Mouse (Mus musculus): Measurements from ENCODE around the gene Nos3.

- TF ChIP-seq CTCF (IDR thresholded peaks at IDR 0.05; ENCODE audit: borderline replicate concordance, extremely low read depth, insufficient read depth, insufficient read length) (peak; percentile 71), POLR2A (IDR thresholded peaks at IDR 0.05; ENCODE audit: borderline replicate concordance, extremely low read depth, insufficient read depth, insufficient read length, poor library complexity, severe bottlenecking) (no peak)
Measured at GRCm38 (mm10) chr5:24416222-24416736, 51.7 kb downstream of the Nos3 start.
